Mouse (Mus musculus) CH12.LX (cell line): ENCODE measurements at regions not wholly inside any gene's neighbourhood (a gene's known extent, or its start where the extent isn't known, plus 50 kb on each side); places are given as distances from the start of the nearest gene placed in this dataset.

Experiments used
- CTCF ChIP-seq, 2 experiments: IDR thresholded peaks in 1 of 2; conservative IDR thresholded peaks in 1 of 2; 2 replicates each; pipeline ENCODE4 v1.5.1; 2011 to 2012; ENCODE audit warnings: low read depth in 2 of 2, low read length in 2 of 2, improper control_type of control experiment in 1 of 2, inconsistent platforms in 1 of 2, mild to moderate bottlenecking in 1 of 2, moderate library complexity in 1 of 2
- E2F4 ChIP-seq: IDR thresholded peaks from 2 replicates; pipeline ENCODE4 v1.6.1; 2011; ENCODE audit warnings: low read depth, low read length, improper control_type of control experiment; ENCODE audit not compliant: insufficient replicate concordance
- ETS1 ChIP-seq: conservative IDR thresholded peaks from 2 replicates; pipeline ENCODE4 v1.6.1; 2012; ENCODE audit warnings: low read depth, mild to moderate bottlenecking, inconsistent platforms, low read length, improper control_type of control experiment, moderate library complexity
- HCFC1 ChIP-seq: IDR thresholded peaks from 2 replicates; pipeline ENCODE4 v1.6.1; 2012; ENCODE audit warnings: low read depth, mild to moderate bottlenecking, inconsistent platforms, low read length, improper control_type of control experiment
- IRF4 ChIP-seq: IDR thresholded peaks from 2 replicates; pipeline ENCODE4 v1.6.1; 2014; ENCODE audit warnings: low read depth, mild to moderate bottlenecking, inconsistent platforms, low read length, improper control_type of control experiment
- MAFK ChIP-seq: IDR thresholded peaks from 2 replicates; pipeline ENCODE4 v1.6.1; 2011; ENCODE audit warnings: low read length, improper control_type of control experiment; ENCODE audit not compliant: insufficient replicate concordance
- MEF2A ChIP-seq: IDR thresholded peaks from 2 replicates; pipeline ENCODE4 v1.6.1; 2014; ENCODE audit warnings: low read depth, mild to moderate bottlenecking, inconsistent platforms, low read length, improper control_type of control experiment, borderline replicate concordance
- MXI1 ChIP-seq: IDR thresholded peaks from 2 replicates; pipeline ENCODE4 v1.6.1; 2011; ENCODE audit warnings: mild to moderate bottlenecking, low read depth, low read length, improper control_type of control experiment
- POLR2AphosphoS2 ChIP-seq: IDR thresholded peaks from 2 replicates; pipeline ENCODE4 v1.6.1; 2011; ENCODE audit warnings: low read depth, low read length, improper control_type of control experiment
- TBP ChIP-seq: conservative IDR thresholded peaks from 2 replicates; pipeline ENCODE4 v1.6.1; 2011; ENCODE audit warnings: low read depth, low read length, improper control_type of control experiment
- USF2 ChIP-seq: conservative IDR thresholded peaks from 2 replicates; pipeline ENCODE4 v1.6.1; 2011; ENCODE audit warnings: low read depth, low read length, improper control_type of control experiment
- ZC3H11A ChIP-seq: IDR thresholded peaks from 2 replicates; pipeline ENCODE4 v1.6.1; 2012; ENCODE audit warnings: low read depth, mild to moderate bottlenecking, inconsistent platforms, low read length, improper control_type of control experiment

DNA sequence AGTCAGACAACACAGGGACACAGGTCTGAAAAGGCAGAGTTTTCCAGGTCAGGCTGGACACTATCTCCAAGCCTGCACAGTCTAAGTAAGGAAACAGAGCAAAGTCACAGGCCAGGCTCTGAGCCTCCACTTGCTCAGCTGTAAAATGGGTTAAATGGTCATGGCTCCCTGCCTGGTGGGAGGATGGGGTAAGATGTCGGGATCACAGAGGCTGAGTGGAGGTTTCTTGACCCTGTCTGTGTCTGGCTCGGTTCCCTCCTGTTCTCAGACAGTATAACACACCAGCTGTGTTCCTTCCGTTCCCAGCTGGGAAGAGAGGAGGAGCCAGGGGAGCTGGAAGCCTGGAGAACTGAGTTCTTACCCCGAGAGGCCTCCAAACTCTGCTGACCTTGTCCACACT is 56.8 kb upstream of the Neurl1b start:
- TF ChIP-seq USF2, result no peak
- TF ChIP-seq ETS1, result no peak
- TF ChIP-seq CTCF (conservative IDR thresholded peaks at IDR 0.05 in 1 of 2, IDR thresholded peaks at IDR 0.05 in 1 of 2; ENCODE audit: low read depth in 2 of 2, low read length in 2 of 2), result no peak
- TF ChIP-seq E2F4, result no peak
- TF ChIP-seq MEF2A, result no peak
- TF ChIP-seq MAFK, result no peak
- TF ChIP-seq IRF4, result no peak
- TF ChIP-seq HCFC1, result no peak
- no peak for TF ChIP-seq MXI1
- no peak for TF ChIP-seq TBP
- no peak for TF ChIP-seq POLR2AphosphoS2
- TF ChIP-seq ZC3H11A, result no peak
